Mouse (Mus musculus) adipose tissue, adult 10 weeks (tissue): Measurements from ENCODE around the gene Mcm5. TPM values are rescaled to one million over a fixed set of nuclear protein-coding genes. Genes with fewer than 3 reads are reported as not detected.

Source experiments
- polyA plus RNA-seq: library from polyadenylated mRNA; stranded (reverse); fragments of 350-450 nt; fragmentation: Illumina TruSeq; extraction: RNeasy Lipid Tissue Mini Kit (QIAGEN cat#74804); gene quantifications from one replicate; pipeline ENCODE4 v1.2.3, GENCODE M21; 2014; ENCODE audit warnings: low read depth, low replicate concordance

The Mcm5 gene
- 5.9 TPM for polyA plus RNA-seq

DNA sequence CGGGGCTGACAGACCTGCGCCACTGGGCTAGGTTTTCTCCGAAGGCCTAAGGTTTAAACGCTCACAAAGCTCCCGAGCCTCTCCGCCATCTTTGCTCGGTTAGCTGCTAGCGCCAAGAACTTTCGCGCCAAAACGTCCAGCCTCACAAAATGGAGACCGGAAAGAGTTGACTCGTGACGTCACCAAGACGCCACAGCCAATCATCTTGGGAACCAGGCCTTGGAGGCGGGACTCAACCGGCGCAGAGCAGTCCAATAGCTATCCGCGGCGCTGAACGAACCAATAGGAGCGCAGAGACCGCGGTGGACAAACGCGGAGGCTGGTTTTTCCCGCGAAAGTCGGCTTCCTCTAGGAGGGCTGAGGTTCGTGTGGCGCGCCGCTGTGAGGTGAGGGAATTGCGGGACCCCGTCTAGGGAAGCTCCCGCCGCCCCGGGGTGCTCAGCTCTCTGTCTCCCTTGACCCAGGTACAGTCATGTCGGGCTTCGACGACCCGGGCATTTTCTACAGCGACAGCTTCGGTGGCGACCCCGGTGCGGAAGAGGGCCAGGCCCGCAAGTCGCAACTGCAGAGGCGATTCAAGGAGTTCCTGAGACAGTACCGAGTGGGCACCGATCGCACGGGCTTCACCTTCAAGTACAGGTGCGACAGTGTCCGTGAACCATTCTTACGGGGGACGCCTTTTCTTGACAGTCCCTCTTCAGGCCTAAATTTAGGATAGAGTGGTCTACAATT is at the start of gene Mcm5:
Mcm5 (plus strand) TSS at position 334 of the 732 bp plus-strand sequence.

GRCm38 (mm10) chr8:75093399-75094156 is 15.8 kb upstream of the Mcm5 start, which contains the start of gene Hmox1:
Gene Hmox1 (plus strand): TSS chr8:75093621.

Other genes with a start within 250 kb of the Mcm5 start
- not detected for gene Isx, start 236.4 kb upstream of the Mcm5 start, polyA plus RNA-seq
- gene Hmgxb4, start 116.2 kb upstream of the Mcm5 start, polyA plus RNA-seq: 15.1 TPM
- 32.5 TPM for gene Tom1, start 75.9 kb upstream of the Mcm5 start, polyA plus RNA-seq
- 22.6 TPM for gene Hmox1, start 15.9 kb upstream of the Mcm5 start, polyA plus RNA-seq
- gene Rasd2, start 104.4 kb downstream of the Mcm5 start, polyA plus RNA-seq: 5.6 TPM